Mouse (Mus musculus) liver, embryonic 11.5 days (tissue): Measurements from ENCODE around the gene Drosha. TPM values are rescaled to one million over a fixed set of nuclear protein-coding genes. Genes with fewer than 3 reads are reported as not detected.

ENCODE experiments used
- ATAC-seq: fragments of 200-750 bp; cut with Nextera tagmentation; replicated peaks from 2 replicates; pipeline ENCODE4 v1.8.0; 2017; ENCODE audit warnings: moderate number of reproducible peaks, mild to moderate bottlenecking, moderate TSS enrichment, moderate library complexity; ENCODE audit not compliant: low FRiP score
- DNase-seq: peaks from one replicate; pipeline ENCODE4 v3.0.0-alpha.2; 2017; ENCODE audit warnings: low spot score
- H3K27ac ChIP-seq: fragments of 300-500 bp; sonication (generic); 2 replicates; pipeline ENCODE4 v1.5.1; 2014; ENCODE audit warnings: mild to moderate bottlenecking, low read depth, low read length, control low read depth
- H3K27me3 ChIP-seq: fragments of 300-500 bp; sonication (generic); replicated peaks from 2 replicates; pipeline ENCODE4 v1.6.1; 2014; ENCODE audit warnings: low read length, mixed read lengths; ENCODE audit not compliant: control insufficient read depth, insufficient read depth
- H3K36me3 ChIP-seq: fragments of 300-500 bp; sonication (generic); 2 replicates; pipeline ENCODE4 v1.6.1; 2014; ENCODE audit warnings: mild to moderate bottlenecking, low read length, moderate library complexity, mixed read lengths; ENCODE audit not compliant: control insufficient read depth, insufficient read depth
- H3K4me1 ChIP-seq: fragments of 300-500 bp; sonication (generic); replicated peaks from 2 replicates; pipeline ENCODE4 v1.6.1; 2014; ENCODE audit warnings: low read length, mixed read lengths; ENCODE audit not compliant: control insufficient read depth, insufficient read depth
- H3K4me2 ChIP-seq: fragments of 300-500 bp; sonication (generic); 2 replicates; pipeline ENCODE4 v1.6.1; 2014; ENCODE audit warnings: mild to moderate bottlenecking, control low read depth, moderate library complexity
- H3K4me3 ChIP-seq: fragments of 300-500 bp; sonication (generic); 2 replicates; pipeline ENCODE4 v1.5.1; 2014; ENCODE audit warnings: low read depth, low read length, control low read depth
- H3K9ac ChIP-seq: fragments of 300-500 bp; sonication (generic); 2 replicates; pipeline ENCODE4 v1.6.1; 2014; ENCODE audit warnings: low read depth, low read length, control low read depth
- H3K9me3 ChIP-seq: fragments of 300-500 bp; sonication (generic); 2 replicates; pipeline ENCODE4 v1.6.1; 2016; ENCODE audit warnings: low read length, inconsistent platforms, mixed read lengths; ENCODE audit not compliant: control insufficient read depth
- WGBS: fragments of 180-500 bp; shearing (Covaris S2); extraction: QIAGEN DNeasy Blood & Tissue Kit; methylation state at CpG from one replicate; pipeline ENCODE4 v1.1.7; 2014; 5-methylcytosine and 5-hydroxymethylcytosine counted together
- polyA plus RNA-seq: library from polyadenylated mRNA; unstranded; fragments of >200 nt; fragmentation: Nextera tagmentation; extraction: Ambion mirVana; gene quantifications from 2 replicates; pipeline ENCODE4 v1.2.1, GENCODE M21; 2014

The Drosha gene
- polyA plus RNA-seq, 1 experiment from 2014 or later = 50.4 TPM

- Histone ChIP-seq H3K9me3 (no peaks in the 10 kb centered on the region), H3K9ac (no peak overlapping the region), H3K4me3 (no peak overlapping the region), H3K4me2 (no peak overlapping the region), H3K27me3 (no peaks in the 10 kb centered on the region), H3K4me1 (peaks cover 17% of the 10 kb centered on the region; the same call in 1 of the 2 replicates), H3K27ac (no peak overlapping the region), H3K36me3 (peaks cover 22% of the 10 kb centered on the region; the same call in 1 of the 2 replicates)
- no peak for DNase-seq
- WGBS = 76% methylated on average over 3 of the region's 3 CpGs
- no peak for ATAC-seq
Measured at GRCm38 (mm10) chr15:12862061-12862460, 37.4 kb downstream of the Drosha start.

- H3K4me2 ChIP-seq = no peak overlapping the region
- H3K36me3 ChIP-seq = peaks cover 25% of the 10 kb centered on the region; the same call in 1 of the 2 replicates
- ATAC-seq (no peak), DNase-seq (no peak)
- no peak overlapping the region for H3K4me3 ChIP-seq
- no peaks in the 10 kb centered on the region for H3K27me3 ChIP-seq
- 76% methylated on average over 1 of the region's 1 CpGs for WGBS
- H3K4me1 ChIP-seq = peaks cover 6% of the 10 kb centered on the region; the same call in 1 of the 2 replicates
- H3K9me3 ChIP-seq = no peaks in the 10 kb centered on the region
- no peak overlapping the region for H3K27ac ChIP-seq
- H3K9ac ChIP-seq = no peak overlapping the region
Measured at GRCm38 (mm10) chr15:12863669-12864068, 39.1 kb downstream of the Drosha start.

- peaks cover 24% of the 10 kb centered on the region; the same call in 1 of the 2 replicates for H3K36me3 ChIP-seq
Measured at GRCm38 (mm10) chr15:12865595-12866314, 41.1 kb downstream of the Drosha start.

GRCm38 (mm10) chr15:12867269-12867668, 42.7 kb downstream of the Drosha start:
- H3K4me3 ChIP-seq = no peak overlapping the region
- DNase-seq (no peak), ATAC-seq (no peak)
- H3K36me3 ChIP-seq = peaks cover 20% of the 10 kb centered on the region; the same call in 1 of the 2 replicates
- peaks cover 3% of the 10 kb centered on the region; the same call in 1 of the 2 replicates for H3K4me1 ChIP-seq
- no peaks in the 10 kb centered on the region for H3K27me3 ChIP-seq
- H3K27ac ChIP-seq = no peak overlapping the region
- 61% methylated on average over 8 of the region's 8 CpGs for WGBS
- H3K9me3 ChIP-seq = no peaks in the 10 kb centered on the region
- H3K4me2 ChIP-seq = no peak overlapping the region
- H3K9ac ChIP-seq = no peak overlapping the region

More at GRCm38 (mm10) chr15:12865595-12866314, 41.1 kb downstream of the Drosha start:
- WGBS = 72% methylated on average over 7 of the region's 7 CpGs
- no peak for ATAC-seq
- no peaks in the 10 kb centered on the region for H3K27me3 ChIP-seq
- peaks cover 3% of the 10 kb centered on the region; the same call in 1 of the 2 replicates for H3K4me1 ChIP-seq
- no peak overlapping the region for H3K9ac ChIP-seq
- DNase-seq = no peak
- no peak overlapping the region for H3K4me2 ChIP-seq
- no peaks in the 10 kb centered on the region for H3K9me3 ChIP-seq
- no peak overlapping the region for H3K27ac ChIP-seq
- H3K4me3 ChIP-seq = no peak overlapping the region

- Histone ChIP-seq H3K4me2 (no peak overlapping the region), H3K9ac (no peak overlapping the region), H3K4me1 (no peaks in the 10 kb centered on the region), H3K4me3 (no peak overlapping the region), H3K9me3 (no peaks in the 10 kb centered on the region), H3K27ac (no peak overlapping the region), H3K27me3 (no peaks in the 10 kb centered on the region), H3K36me3 (peaks cover 23% of the 10 kb centered on the region)
- no peak for DNase-seq
- ATAC-seq = 0 out of 2 replicates have a peak, but pooled peaks have one; percentile 31
- 88% methylated on average over 18 of the region's 18 CpGs for WGBS
Measured at GRCm38 (mm10) chr15:12875442-12876176, 51.0 kb downstream of the Drosha start.

- DNase-seq (no peak), ATAC-seq (no peak)
- H3K9ac ChIP-seq = no peak overlapping the region
- H3K4me1 ChIP-seq = no peaks in the 10 kb centered on the region
- H3K4me2 ChIP-seq = no peak overlapping the region
- H3K9me3 ChIP-seq = no peaks in the 10 kb centered on the region
- no peak overlapping the region for H3K27ac ChIP-seq
- H3K36me3 ChIP-seq = peaks cover 21% of the 10 kb centered on the region
- no peaks in the 10 kb centered on the region for H3K27me3 ChIP-seq
- H3K4me3 ChIP-seq = no peak overlapping the region
- 90% methylated on average over 2 of the region's 2 CpGs for WGBS
Measured at GRCm38 (mm10) chr15:12876266-12876665, 51.7 kb downstream of the Drosha start.

- 98% methylated on average over 4 of the region's 4 CpGs for WGBS
- no peaks in the 10 kb centered on the region for H3K9me3 ChIP-seq
- H3K27me3 ChIP-seq = no peaks in the 10 kb centered on the region
- H3K4me2 ChIP-seq = no peak overlapping the region
- peaks cover 25% of the 10 kb centered on the region for H3K36me3 ChIP-seq
- no peaks in the 10 kb centered on the region for H3K4me1 ChIP-seq
- ATAC-seq (no peak), DNase-seq (no peak)
- no peak overlapping the region for H3K27ac ChIP-seq
- H3K4me3 ChIP-seq = no peak overlapping the region
- H3K9ac ChIP-seq = no peak overlapping the region
Measured at GRCm38 (mm10) chr15:12876881-12877280, 52.3 kb downstream of the Drosha start.

- Histone ChIP-seq H3K4me2 (no peak overlapping the region), H3K27ac (no peak overlapping the region), H3K4me1 (no peaks in the 10 kb centered on the region), H3K4me3 (no peak overlapping the region), H3K36me3 (peaks cover 29% of the 10 kb centered on the region), H3K9ac (no peak overlapping the region), H3K27me3 (no peaks in the 10 kb centered on the region), H3K9me3 (no peaks in the 10 kb centered on the region)
- 89% methylated on average over 12 of the region's 12 CpGs for WGBS
- ATAC-seq (no peak), DNase-seq (no peak)
Measured at GRCm38 (mm10) chr15:12877934-12878333, 53.3 kb downstream of the Drosha start.
